Mouse (Mus musculus) brown adipose tissue, adult 24 weeks (tissue): ENCODE data around the gene Utp14b. TPM values are rescaled to one million over a fixed set of nuclear protein-coding genes. Genes with fewer than 3 reads are reported as not detected.

Experiments used
- H3K27ac ChIP-seq: fragments of 200-500 bp; replicated peaks from 2 replicates; pipeline ENCODE4 v1.5.1; 2012; ENCODE audit warnings: low read depth, mild to moderate bottlenecking, low read length
- H3K4me1 ChIP-seq: fragments of 200-500 bp; 2 replicates; pipeline ENCODE4 v1.6.1; 2012; ENCODE audit warnings: low read length, mixed read lengths; ENCODE audit not compliant: control insufficient read depth, insufficient read depth, insufficient read length
- H3K4me3 ChIP-seq: fragments of 200-500 bp; 2 replicates; pipeline ENCODE4 v1.5.1; 2012; ENCODE audit warnings: low read depth, mild to moderate bottlenecking, low read length, moderate library complexity; ENCODE audit not compliant: insufficient read depth
- polyA plus RNA-seq: library from polyadenylated mRNA; stranded (reverse); fragments of >200 nt; gene quantifications from 2 replicates; pipeline ENCODE4 v1.2.4, GENCODE M21; 2012; ENCODE audit not compliant: missing spikeins, insufficient read depth, insufficient read length

Utp14b gene
- polyA plus RNA-seq, 1 experiment, result 4.9 TPM

DNA sequence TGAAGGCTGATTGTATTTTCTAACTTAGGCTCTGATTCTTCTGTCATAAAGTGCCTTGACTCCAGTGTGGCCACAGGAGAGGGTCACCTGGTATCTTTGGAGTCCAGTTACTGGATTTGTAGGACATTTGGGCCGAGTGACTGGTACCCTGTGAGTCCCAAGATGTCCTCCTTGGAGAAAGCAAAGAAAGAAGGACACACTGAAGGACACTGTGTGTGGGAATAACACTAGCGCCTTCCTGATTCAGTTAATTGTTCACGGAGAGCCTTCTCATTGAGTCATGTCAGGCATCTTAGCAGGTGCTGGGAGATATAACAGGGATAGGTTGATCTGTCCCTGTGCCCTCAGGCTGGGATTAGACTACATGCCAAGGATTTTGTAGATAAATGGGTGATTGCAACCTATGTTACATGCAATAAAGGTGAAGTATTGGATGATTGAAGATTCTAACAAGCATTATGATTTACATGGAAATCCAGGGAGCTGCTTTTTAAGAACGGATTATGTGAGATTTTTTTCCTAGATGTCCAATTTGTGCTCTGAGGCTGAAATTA, 1.5 kb downstream of the Utp14b start:
- Histone ChIP-seq H3K4me3 (peak overlapping the region; percentile 94), H3K4me1 (no peaks in the 10 kb centered on the region), H3K27ac (no peak overlapping the region)

DNA sequence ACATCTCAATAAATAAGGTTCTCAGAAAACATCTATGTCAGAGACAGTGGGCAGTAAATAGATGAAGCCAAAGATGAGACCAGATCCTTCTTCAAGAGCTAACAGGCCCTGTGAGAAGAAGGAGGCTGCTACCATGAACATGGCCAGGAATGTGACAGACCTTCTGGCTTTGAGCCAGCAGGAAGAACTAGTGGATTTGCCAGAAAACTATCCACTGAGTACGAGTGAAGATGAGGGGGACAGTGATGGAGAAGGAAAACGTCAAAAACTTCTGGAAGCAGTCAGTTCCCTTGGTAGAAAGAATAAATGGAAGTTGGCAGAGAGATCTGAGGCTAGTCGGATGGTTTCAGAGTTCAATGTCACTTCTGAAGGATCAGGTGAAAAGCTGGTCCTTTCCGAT, 6.5 kb downstream of the Utp14b start:
- Histone ChIP-seq H3K27ac (no peak overlapping the region), H3K4me1 (no peaks in the 10 kb centered on the region), H3K4me3 (no peak overlapping the region)

- Histone ChIP-seq H3K4me3 (no peak overlapping the region), H3K27ac (peak overlapping the region; percentile 24; the same call in 1 of the 2 replicates), H3K4me1 (no peaks in the 10 kb centered on the region)
Measured at GRCm38 (mm10) chr1:78665954-78666499, 8.2 kb downstream of the Utp14b start.

DNA sequence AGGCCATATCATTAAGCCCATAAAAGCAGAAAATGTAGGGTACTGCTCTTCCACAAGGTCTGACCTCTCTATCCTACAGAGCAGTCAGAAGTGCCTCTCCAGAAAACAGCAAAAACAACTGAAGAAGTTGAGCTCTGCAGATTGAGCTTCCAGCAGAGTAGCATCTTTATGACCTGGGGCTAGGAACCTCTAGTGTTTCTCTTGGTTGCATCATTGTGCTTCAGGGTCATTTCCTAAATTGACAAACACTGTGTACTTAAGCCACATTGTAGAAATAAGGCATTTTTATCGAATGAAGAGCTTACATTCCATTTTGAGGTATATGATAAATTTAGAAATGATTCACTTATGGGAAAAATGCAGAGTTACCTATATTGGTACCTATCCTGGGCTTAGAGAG, 8.7 kb downstream of the Utp14b start:
- no peaks in the 10 kb centered on the region for H3K4me1 ChIP-seq
- H3K27ac ChIP-seq, result 0 out of 2 replicates have a peak overlapping the region, but pooled peaks have one; percentile 24
- H3K4me3 ChIP-seq, result no peak overlapping the region

- no peak overlapping the region for H3K27ac ChIP-seq
Measured at GRCm38 (mm10) chr1:78682291-78682690, 24.5 kb downstream of the Utp14b start.

DNA sequence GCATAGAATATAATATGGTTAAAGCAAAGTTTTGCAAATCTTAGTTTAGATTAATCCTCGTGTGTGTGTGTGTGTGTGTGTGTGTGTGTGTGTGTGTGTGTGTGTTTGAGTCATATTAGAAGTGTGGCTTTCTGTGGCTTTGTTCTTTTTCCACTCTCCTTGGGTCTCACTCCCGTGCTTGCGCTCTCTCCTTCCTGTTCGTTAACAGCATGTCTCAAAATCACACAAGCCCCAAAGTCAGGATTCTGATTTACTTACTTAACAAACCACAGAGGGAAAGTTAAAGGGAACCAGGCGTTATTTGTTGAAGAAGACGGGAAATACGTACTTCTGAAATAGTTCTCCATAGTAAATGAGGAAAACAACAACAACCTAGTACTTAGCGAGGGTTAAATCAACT, 26.3 kb downstream of the Utp14b start:
- peaks cover 2% of the 10 kb centered on the region; the same call in 1 of the 2 replicates for H3K4me1 ChIP-seq
- H3K27ac ChIP-seq, result no peak overlapping the region
- H3K4me3 ChIP-seq, result no peak overlapping the region

More at GRCm38 (mm10) chr1:78682291-78682690, 24.5 kb downstream of the Utp14b start:
- peaks cover 2% of the 10 kb centered on the region; the same call in 1 of the 2 replicates for H3K4me1 ChIP-seq
- no peak overlapping the region for H3K4me3 ChIP-seq

DNA sequence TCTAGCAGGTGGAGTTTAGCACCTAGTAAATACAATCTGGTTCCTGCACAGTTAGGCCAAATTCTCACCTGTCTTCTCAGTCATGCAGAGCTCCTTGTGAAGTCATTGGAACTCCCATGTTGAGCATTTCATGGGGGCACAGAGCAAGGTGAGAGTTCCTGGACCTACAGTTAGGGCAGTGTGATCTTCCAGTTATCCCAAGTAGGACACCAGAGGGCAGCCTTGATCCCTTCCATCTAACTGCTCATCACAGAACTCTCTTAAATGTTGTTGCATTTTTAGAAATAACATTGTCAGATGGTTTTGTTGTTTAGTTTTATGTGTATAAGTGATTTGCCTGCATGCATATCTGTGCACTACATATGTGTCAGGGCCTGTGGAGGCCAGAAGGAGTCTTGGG, 29.0 kb downstream of the Utp14b start:
- Histone ChIP-seq H3K27ac (no peak overlapping the region), H3K4me1 (peaks cover 2% of the 10 kb centered on the region; the same call in 1 of the 2 replicates), H3K4me3 (no peak overlapping the region)

DNA sequence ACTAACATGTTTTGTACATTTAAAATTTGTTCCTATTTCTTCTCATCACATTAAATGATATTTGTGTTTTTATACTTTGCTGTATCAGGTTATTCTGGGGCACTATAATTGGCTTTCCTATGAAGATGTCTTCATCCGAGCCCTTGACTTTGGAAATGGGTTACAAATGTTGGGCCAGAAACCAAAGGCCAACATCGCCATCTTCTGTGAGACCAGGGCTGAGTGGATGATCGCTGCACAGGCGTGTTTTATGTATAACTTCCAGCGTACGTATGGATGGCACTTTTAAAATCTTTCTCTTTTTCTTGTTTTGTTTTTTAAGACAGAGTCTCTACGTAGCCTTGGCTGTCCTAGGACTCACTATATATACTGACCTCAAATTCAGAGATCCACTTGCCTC, 30.3 kb downstream of the Utp14b start:
- H3K4me1 ChIP-seq, result peaks cover 2% of the 10 kb centered on the region; the same call in 1 of the 2 replicates
- no peak overlapping the region for H3K4me3 ChIP-seq
- H3K27ac ChIP-seq, result no peak overlapping the region

DNA sequence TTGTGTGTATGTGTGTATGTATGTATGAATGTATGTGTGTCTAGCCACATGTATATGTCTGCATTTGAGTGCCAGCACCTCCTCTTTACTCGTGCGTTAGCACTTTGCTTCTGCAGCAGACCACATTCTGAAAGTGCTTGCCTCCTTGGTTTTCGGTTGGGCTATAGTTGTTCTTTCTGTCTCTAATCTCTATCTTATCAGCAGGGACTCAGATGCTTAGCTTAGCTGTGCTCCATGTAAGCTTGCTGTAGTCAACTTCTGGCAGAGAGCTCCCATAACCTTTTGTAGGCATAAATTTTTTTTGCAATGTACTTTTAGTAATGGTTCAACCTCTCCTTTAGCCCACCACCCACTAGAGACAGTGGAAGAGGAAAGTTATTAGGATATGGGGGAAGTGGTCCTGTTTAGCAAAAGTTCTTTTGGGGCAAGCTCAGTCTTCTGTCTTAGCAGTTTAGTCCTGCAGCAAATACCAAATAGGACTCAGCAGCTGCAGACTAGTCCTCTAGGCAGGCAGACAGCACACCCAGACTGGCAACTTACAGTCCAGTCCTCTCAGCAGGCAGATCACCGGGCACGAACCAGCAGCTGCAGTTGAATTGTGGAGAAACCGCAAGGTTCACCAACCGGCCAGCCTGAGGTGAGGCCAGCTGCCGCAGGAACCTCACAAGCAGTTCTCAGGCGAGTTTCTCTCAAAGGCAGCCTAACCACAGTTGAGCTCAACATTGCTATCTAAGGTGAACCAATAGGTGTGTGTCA, 36.8 kb downstream of the Utp14b start:
- H3K27ac ChIP-seq, result no peak overlapping the region
- H3K4me1 ChIP-seq, result no peaks in the 10 kb centered on the region
- no peak overlapping the region for H3K4me3 ChIP-seq

DNA sequence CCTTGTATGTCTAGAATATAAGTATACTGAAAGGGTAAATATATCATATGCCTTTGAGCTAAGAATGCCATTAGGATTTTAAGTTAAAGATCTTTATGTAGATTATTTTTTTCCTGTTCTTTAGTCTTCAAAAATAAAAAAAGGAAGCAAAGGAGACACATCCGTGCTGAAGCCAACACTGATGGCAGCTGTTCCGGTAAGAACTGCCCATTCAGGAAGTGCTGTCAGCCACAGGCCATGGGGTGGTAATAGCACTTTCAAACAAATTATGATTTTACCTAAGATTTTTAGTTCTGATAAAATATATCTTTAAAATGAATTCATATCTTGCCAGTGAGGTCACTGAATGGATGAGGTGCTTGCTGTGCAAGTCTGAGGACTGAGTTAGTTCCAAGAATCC, 38.5 kb downstream of the Utp14b start:
- no peak overlapping the region for H3K27ac ChIP-seq
- no peaks in the 10 kb centered on the region for H3K4me1 ChIP-seq
- no peak overlapping the region for H3K4me3 ChIP-seq

- Histone ChIP-seq H3K4me3 (no peak overlapping the region), H3K27ac (no peak overlapping the region), H3K4me1 (no peaks in the 10 kb centered on the region)
Measured at GRCm38 (mm10) chr1:78696903-78697302, 39.1 kb downstream of the Utp14b start.

GRCm38 (mm10) chr1:78698138-78698537, 40.3 kb downstream of the Utp14b start:
- Histone ChIP-seq H3K4me1 (no peaks in the 10 kb centered on the region), H3K27ac (no peak overlapping the region), H3K4me3 (no peak overlapping the region)

GRCm38 (mm10) chr1:78701740-78702139, 43.9 kb downstream of the Utp14b start:
- Histone ChIP-seq H3K27ac (no peak overlapping the region), H3K4me3 (no peak overlapping the region), H3K4me1 (no peaks in the 10 kb centered on the region)

GRCm38 (mm10) chr1:78702282-78702963, 44.6 kb downstream of the Utp14b start:
- Histone ChIP-seq H3K4me3 (no peak overlapping the region), H3K27ac (peak overlapping the region; percentile 39; the same call in 1 of the 2 replicates), H3K4me1 (no peaks in the 10 kb centered on the region)

DNA sequence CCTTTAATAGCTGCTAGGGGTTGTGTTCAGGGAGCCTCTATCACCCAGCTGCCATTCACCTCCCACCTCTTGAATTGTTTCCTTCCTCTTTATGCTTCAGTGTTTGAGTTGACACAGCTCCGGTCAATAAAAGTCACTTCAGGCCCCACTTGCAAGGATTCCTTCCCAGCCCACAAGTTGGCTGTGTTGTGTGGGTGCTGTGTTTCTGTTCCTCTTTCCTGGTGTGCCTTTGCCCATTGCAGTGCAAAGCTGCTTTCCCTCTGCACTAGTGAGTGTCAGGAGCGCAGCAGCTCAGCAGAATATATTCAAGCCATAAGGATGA, 45.1 kb downstream of the Utp14b start:
- peak overlapping the region; percentile 39; the same call in 1 of the 2 replicates for H3K27ac ChIP-seq
- H3K4me3 ChIP-seq, result no peak overlapping the region

More for the DNA sequence above, 45.1 kb downstream of the Utp14b start:
- H3K4me1 ChIP-seq, result no peaks in the 10 kb centered on the region
